Mouse (Mus musculus): ENCODE measurements around the gene Tmem175.

The Tmem175 gene

DNA sequence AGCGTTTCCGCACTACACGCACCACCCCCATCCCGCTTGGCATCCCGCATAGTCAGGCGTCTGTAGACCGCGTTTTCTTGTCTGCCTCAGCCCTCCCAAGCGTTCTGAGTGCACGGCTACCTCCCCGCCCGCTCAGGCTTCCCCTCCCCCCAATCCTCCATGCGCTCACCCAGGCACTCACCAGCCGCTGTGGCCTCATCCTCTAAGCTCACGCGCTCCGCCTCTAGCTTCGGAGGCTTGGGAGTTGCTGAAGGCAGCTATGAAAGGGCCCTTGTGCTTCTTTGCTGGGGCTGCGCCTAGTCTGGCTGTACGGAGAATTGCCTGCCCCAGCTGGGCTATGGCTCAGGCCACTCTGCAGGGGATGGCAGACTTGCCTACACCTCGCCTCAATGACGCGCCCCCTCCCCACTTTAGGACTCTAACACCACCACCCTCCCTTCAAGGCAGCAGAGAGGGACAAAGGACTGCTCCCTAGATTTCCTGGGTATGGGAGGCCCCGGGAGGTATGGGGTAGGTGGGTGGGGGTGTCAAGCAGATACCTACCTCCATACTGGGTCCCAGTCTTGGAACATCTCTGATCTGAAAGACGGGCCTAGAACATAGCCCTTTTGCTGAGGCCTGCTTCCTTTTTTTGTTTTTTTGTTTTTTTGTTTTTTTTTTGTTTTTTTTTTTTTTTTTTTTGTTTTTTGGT is 48.2 kb downstream of the Tmem175 start:
- no peak for DNase-seq (ENCODE audit: low read depth, low spot score)

DNA sequence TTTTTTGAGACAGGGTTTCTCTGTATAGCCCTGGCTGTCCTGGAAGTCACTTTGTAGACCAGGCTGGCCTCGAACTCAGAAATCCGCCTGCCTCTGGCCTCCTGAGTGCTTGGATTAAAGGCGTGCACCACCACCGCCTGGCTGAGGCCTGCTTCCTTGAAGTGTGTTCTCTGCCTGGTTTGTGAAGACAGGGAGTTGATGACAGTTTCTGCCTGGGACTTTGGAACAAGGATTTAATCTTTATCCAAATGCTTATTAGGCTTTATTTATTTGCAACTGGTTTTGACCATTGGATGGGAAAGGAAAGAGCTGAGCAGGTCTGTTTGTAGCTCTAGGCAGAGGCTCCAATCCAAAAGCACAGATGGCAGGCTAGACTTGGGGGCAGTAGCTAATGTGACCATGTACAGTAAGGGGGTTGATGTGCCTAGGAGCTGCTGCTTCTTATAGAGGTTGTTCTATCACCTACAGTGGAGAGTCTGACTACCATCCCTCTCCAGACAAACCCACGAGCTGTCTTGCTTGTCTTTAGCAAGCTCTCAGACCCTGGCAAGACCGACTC is 48.8 kb downstream of the Tmem175 start:
- DNase-seq (ENCODE audit: low read depth, low spot score) = no peak

DNA sequence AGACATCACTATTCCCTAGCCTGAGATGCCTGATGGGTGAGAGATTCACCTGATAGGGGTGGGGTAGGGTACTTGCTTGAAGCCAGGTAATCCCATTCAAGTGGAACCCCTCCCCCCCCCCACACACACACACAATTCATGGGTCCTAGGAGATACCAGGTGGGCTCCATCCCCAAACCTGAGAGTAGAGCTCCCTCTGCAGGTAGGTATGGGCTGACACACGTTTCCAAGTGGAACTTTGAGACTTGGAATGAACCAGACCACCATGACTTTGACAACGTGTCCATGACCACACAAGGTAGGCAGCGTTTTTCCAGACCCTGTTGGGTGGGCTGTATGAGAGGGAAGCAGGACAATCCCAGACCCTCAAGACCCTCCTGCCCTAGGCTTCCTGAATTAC is 50.3 kb downstream of the Tmem175 start:
- no peak for DNase-seq (ENCODE audit: low read depth, low spot score)

DNA sequence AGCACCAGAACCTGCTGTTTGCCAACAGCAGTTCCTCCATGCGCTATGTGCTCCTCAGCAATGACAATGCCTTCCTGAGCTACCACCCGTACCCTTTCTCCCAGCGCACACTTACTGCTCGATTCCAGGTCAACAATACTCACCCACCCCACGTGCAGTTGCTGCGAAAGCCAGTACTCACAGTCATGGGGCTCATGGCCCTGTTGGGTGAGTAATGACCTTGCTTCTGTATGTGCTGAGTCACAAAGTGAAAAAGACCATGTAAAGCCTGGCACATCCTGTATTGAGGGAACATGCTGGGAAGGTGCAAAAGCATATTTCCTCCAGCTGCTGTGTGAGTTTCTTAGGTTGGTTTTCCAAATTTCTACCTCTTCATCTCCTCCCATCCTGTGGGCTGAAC is 51.3 kb downstream of the Tmem175 start:
- DNase-seq (ENCODE audit: low read depth, low spot score) = peak; percentile 69

DNA sequence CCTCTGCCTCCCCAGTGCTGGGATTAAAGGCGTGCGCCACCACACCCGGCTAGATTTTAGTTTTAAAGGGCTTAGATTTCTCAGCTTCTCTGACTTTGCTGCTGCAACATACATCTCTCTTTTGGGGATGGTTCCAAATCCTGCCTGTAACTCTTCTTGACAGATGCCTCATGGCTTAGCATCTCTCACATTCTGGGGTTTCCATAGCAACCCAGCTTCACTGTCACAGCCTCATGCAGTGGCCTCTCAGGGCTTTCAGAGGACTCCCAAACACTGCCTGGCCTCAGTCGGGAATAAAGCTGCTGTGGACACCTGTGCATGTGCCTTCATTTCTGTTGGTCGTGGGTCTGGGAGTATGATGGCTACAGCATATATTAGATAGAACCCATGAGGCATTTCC is 59.5 kb downstream of the Tmem175 start:
- no peak for DNase-seq (ENCODE audit: low read depth, low spot score)

DNA sequence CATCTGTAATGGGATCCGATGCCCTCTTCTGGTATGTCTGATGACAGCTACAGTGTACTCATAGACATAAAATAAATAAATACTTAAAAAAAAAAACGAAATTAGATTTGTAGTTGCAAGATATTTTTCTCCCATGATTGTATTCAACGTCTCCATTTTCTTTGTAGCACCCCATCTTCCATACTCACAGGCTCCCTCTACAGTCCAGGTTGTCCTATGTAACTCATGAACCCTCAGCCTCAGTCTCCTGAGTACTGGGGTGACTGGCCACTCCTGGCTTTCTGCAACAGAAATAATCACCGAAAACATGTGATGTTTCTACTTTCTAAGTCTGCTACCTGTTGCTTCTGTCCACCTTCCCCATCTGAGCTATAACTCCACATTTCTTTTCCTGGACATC is 61.6 kb downstream of the Tmem175 start:
- no peak for DNase-seq (ENCODE audit: low read depth, low spot score)

DNA sequence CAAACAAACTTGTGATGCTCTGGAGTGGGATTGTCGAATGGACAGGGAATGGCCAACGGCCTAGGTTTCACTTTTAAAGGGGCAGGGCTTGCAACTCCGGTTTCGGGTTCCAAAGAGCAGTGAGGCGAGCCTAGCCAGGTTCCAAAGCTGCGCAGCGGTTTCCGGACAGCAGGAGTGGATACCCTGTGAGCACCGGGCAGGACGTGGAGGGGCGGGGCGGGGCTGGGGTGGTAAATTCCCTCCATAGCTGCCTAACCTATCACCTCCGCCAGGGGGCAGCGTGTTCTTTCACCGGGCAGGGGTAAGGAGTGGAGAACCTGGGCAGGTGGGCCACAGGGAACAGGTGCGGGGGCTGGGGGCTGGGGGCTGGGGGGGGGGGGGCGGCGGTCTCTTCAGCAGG is 62.7 kb downstream of the Tmem175 start, which contains the start of gene Fgfrl1:
Gene Fgfrl1, plus strand, starts transcription at position 112 of the 400 bp plus-strand sequence.
- DNase-seq (ENCODE audit: low read depth, low spot score) = peak; percentile 76

DNA sequence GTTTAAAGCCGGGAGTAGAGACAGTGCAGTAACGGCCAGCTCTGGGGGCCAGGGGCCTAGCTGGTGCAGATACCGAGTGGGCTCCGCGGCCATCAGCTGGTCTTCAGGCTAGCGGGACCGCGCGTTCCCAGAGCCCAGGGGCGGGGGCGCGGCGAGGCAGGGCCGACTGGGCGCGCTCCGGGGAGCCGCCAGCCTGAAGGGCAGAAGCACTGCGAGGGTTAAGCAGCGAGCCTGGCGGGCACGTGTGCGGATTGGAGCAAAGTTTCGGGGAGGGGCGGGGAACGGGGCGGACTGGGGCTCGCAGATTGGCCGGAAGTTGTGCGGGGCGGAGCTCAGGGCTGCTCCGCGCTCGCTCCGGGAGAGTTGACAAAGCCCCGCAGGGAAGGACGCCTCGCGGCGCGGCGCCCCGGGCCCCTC is 64.3 kb downstream of the Tmem175 start:
- DNase-seq (ENCODE audit: low read depth, low spot score) = peak; percentile 93

DNA sequence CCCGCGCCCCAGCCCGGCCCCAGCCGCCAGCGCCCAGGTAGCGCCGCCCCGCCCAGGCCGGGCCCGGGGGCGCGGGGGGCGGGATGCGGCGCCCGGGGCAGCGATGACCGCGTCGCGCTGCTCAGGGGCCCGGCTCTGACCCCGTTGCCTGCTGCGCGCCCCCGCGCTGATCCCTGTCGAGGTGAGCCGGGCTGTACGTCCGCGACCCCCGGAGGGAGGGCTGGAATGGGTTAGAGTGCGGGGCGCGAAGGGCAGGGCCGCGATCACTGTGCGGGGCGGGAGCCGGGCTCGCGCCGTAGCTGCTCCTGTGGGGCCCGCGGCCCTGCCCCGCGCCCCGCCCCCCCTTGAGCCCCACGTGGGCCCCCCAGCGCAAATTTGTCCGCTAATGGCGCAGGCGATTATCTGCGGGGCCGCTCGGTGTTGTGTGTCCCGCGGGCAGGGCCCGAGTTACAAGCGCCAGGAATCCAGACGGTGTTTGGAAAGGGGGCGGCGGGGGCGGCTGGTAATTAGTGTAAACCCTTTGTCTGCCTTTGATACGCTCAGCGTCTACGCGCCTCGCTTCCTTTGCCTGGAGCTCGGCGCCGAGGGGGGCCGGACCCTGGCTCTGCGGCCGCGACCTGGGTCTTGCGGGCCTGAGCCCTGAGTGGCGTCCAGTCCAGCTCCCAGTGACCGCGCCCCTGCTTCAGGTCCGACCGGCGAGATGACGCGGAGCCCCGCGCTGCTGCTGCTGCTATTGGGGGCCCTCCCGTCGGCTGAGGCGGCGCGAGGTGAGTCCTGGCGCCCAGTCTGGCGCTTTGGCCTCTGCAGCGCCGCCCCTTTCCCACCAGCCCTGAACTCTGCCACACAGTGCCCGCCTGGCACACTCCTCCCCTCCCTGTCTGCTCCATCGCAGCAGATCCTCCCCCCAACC is 65.0 kb downstream of the Tmem175 start:
- peak; percentile 32 for DNase-seq (ENCODE audit: low read depth, low spot score)

DNA sequence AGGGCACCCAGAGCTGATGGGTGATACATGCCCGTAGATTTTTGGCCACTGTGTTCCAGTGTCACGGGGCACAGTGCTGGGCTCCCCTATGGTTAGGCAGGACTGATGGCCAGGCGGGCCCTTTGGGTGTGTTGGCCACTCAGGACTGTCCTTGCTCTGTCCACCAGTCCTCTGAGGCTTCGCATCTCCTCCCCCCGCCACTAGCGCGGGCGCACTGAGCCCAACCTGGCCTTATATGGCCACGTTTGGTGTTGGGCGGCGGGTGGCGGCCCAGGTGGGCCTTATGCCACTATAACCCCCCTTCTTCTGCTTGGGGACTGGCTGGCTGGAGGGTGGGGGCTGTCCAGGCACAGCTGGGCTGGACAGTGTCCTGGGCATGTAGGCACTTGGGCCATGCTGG is 66.3 kb downstream of the Tmem175 start:
- no peak for DNase-seq (ENCODE audit: low read depth, low spot score)

DNA sequence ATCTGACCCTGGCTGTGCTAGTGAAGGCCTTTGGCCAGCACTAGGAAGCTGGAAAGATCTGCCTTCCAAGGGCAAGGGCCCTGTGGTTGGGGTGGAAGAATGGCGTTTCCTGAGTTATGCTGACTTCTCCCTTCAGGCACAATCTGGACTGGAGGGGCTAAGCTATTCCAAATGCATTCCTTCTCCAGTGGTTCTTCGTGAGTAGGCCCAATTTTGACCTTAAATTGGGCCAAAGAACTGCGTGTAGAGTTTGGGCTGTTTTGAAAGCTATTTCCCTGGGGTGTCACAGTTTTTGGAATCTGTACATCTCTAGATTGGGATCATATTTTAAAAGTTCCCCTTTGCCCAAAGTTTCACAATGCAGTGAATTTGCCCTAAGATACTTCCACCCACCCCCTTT is 67.0 kb downstream of the Tmem175 start:
- DNase-seq (ENCODE audit: low read depth, low spot score) = peak; percentile 28

DNA sequence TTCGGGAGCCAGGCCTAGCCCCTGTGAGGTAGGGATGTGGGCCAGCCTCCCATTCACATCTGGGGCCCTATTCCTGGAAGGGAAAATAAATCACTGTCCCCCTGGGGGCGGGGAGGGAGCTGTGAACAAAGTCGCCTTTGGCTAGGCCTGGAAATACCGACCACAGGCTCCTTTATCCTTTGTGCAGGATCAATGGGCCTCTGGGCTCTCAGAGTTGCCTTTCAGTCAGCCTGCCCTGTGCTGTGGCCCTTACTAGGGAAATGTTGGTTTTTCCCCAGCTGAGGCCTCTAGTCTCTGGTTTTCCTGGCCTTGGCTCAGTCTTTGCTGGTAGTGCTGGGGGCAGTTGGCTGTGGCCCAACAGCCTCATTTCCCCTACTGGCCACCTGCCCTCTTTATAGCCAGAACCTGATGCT is 67.8 kb downstream of the Tmem175 start:
- DNase-seq (ENCODE audit: low read depth, low spot score) = peak; percentile 67

Data from 3T3-L1 (cell line).